Mouse (Mus musculus) urinary bladder, postnatal 10 days (tissue): ENCODE results near the gene Frs3.

Experiments
- DNase-seq: peaks from one replicate; pipeline ENCODE4 v3.0.0; 2022; ENCODE audit warnings: low spot score

Frs3 gene

GRCm38 (mm10) chr17:47735553-47736100 is 46.8 kb downstream of the Frs3 start:
- DNase-seq = no peak

- DNase-seq = peak; percentile 91
Measured at GRCm38 (mm10) chr17:47736856-47737255, 48.0 kb downstream of the Frs3 start, which contains the start of gene Tfeb. Tfeb (plus strand) TSS chr17:47737030.

GRCm38 (mm10) chr17:47737271-47738065 is 48.6 kb downstream of the Frs3 start:
- DNase-seq = peak; percentile 70

DNA sequence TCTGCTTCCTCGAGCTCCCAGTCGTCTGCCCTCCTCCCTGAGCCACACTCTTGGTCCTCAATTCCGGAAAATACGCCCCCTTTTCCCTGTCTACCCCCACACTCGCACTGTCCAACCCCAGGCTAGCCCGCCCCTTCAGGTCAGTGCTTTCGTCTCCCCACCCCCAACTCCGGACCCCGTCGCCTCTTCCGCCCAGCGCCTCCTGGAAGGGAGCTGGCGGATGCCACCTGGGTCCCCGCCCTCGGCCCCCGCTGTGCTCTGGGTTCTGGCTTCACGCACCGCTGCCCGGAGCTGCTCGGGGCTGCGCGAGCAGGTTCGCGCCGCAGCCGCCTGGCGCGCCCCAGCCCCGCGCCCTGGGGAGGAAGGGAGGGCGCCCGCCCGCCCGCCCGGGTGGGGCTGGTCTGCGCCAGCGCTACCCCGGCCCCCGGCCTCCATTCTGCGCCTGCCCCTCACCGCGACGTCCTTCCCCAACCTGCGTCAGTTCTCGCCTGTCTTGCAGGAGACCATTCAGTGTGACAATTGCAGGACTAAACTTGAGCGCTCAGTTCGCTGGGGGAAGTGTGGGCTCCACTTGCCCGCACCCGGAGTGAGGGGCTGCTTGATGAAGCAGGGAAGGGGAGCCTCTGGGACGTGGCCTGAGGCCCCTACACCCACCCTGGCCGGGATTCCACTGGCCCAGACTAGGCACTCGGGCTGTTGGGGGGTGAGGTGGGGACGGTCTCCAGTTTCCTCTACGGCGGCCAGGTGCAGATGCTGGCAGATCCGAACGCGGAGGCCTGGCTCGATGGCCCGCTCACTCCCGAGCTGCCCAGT is 49.4 kb downstream of the Frs3 start:
- DNase-seq = no peak

- DNase-seq = no peak
Measured at GRCm38 (mm10) chr17:47738879-47739798, 50.3 kb downstream of the Frs3 start.

GRCm38 (mm10) chr17:47740186-47740585 is 51.4 kb downstream of the Frs3 start:
- no peak for DNase-seq

DNA sequence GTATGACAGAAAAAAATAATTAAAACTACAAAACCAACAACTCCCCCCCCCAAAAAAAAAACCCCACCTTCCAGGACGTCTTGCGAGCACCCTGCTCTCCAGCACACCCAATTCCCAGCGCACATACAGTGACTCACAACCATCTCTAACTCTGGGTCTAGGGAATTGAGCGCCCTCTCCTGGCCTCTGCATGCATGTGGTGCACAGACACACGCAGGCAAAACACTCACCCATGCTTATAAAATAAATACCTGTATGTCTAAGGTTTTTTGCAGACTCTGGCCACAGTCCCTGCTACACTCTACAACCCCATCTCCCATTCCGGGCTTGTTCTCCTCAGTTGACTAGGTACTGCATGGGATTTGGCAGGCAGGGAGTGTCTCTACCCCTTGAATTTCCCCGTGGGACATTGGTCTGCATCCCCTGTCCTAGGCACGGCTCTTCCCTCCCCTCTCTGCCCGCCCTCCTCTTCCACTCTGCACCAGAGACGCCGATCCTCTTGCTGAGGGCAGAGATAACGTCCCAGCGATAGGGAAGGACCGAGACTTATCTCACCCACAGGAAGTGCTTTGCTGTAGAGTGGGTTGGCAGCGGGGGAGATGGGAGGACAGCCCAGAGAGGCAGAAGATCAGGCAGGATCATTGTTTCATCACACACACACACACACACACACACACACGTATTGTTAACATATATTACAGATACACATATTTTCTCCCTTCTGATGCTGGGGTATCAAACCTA is 54.3 kb downstream of the Frs3 start:
- DNase-seq = no peak

- no peak for DNase-seq
Measured at GRCm38 (mm10) chr17:47744086-47744485, 55.3 kb downstream of the Frs3 start.

DNA sequence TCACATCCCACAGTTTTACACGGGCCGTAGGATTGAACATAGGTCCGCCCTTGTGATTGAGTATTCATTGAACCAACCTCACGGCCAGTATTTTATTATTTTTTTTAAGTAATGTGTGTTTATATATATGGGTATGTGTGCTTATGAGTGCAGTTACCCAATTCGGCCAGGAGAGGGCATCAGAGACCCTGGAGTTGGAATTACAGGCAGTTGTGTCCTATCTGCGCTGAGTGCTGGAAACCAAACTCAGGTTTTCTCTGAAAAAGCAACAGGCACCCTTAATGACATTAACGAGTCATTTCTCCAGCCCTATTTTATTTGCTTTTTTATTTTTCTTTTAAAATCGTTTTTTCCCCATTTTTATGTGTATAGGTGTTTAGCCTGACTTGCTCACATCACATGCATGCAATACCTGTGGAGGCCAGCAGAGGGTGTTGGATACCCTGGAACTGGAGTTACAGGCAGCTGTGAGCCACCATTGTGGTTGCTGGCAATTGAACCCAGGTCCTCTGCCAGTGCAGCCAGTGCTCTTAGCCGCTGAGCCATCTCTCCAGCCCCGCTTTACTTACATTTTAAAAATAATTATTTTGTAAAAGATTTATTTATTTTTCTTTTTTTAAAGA is 56.0 kb downstream of the Frs3 start:
- DNase-seq = no peak

DNA sequence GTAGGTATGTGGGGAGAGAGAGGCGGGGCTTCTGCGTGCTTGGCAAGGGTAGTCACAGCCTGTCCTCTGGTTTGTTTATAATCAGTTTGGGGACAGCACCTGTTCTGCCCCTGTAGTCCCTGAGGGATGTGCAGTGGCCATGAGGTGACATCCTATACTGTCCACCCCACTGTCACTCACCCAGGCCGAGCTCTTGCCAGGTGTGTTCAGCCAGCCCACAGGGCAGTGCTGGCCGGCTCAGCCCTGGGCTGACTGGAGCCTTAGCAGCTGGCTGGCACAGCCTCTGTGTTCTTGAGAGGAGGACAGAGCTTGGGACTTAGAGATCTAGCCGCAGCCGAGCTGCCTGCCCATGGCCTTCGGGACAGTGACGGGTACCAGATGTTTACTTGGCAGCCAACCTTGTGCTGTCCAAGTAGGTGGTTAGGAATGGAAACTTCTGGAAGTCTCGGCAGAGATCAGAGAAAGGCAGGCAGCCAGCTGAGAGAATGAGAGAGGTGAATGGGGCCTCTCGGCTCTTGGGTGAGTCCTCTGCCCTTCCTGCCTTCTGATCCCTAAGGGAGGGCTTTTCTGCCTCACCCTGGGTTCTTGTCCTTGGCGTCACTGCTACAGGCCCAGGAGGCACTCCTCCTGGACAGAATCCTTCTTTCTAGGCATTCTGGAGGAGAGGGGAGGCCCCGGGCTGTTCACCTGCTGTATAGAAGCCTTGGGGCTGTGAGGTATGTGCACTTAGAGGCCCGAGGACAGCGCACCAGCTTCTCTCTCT is 60.1 kb downstream of the Frs3 start:
- no peak for DNase-seq

DNA sequence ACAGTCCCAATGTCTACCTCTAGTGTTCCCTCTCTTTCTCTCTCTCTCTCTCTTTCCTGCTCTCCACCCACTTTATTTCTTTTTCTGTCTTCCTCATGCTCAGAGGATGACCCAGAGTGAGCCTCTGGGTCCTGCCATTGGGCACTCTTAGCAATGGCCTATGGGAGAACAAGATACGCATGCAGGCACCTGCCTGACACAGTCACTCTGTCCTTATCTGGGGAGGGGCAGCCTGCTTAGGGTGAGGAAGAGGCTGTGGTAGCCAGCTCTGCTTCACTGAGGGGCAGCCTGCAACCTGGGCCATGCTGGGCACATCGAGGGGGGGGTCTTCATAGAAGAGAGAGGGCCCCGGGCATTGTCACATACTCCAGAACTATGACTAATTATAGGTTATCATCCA is 60.8 kb downstream of the Frs3 start:
- DNase-seq = no peak

DNA sequence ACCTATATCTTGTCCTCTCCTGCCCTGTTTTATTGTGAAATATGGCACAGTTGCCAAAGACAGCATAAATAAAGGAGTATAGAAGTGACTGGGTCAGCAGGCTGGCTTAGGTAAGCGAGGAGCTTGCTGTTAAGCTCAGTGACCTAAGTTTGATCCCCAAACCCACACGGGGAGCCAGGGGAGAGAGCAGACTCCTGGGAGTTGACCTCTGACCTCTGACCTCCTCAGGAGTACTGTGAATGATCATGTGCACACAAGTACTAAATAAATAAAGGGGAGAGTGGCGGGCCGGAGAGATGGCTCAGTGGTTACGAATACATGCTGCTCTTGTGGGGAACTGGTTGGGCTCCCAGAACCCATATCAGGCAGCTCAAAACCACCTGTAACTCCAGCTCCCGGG is 61.3 kb downstream of the Frs3 start:
- DNase-seq = no peak

DNA sequence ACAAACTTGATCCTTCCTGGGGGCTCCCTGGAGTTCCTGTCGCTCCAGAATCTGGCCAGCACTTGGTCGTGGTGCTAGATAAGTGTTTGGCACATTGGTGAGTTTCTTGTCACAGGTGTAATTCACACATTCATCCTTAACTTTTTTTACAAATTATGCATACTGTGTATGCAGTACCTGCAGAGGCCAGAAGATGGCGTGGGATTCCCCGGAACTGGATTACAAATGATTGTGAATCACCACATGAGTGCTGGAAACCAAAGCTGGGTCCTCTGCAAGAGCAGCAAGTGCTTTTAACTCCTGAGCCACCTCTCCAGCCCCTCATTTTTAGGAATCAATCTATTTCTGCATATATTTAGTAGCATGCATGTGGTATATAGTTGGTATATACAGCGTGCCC is 63.0 kb downstream of the Frs3 start:
- DNase-seq = no peak

GRCm38 (mm10) chr17:47753130-47753775 is 64.4 kb downstream of the Frs3 start:
- DNase-seq = no peak
